Mouse (Mus musculus) B cell, adult 67 days (primary cell): ENCODE data around the gene Slc5a4a. TPM values are rescaled to one million over a fixed set of nuclear protein-coding genes. Genes with fewer than 3 reads are reported as not detected.

Source experiments
- total RNA-seq, 2 experiments: library from RNA; stranded (reverse); gene quantifications; 4 replicates each; pipeline ENCODE4 v1.2.4; 2023

Slc5a4a gene
- total RNA-seq = not detected

DNA sequence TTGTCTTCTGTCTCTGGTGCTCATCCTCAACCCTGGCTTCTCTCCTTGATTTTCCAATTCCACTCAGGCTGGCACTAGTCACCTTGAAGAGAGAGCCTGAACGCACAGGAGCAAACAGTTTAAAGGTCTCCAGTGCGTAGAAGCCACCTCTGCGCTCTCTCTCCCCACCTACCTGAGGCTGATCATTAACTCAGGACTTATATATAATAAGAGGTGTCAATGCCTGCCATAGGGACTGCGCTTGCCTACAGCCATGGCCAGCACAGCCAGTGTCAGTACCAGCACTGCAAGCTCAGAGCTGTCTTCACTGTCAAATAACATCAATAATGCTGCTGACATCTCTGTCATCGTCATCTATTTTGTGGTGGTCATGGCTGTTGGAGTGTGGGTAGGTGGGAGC lies at the start of gene Slc5a4a:
Slc5a4a (plus strand) TSS at position 174 of the 400 bp plus-strand sequence.

DNA sequence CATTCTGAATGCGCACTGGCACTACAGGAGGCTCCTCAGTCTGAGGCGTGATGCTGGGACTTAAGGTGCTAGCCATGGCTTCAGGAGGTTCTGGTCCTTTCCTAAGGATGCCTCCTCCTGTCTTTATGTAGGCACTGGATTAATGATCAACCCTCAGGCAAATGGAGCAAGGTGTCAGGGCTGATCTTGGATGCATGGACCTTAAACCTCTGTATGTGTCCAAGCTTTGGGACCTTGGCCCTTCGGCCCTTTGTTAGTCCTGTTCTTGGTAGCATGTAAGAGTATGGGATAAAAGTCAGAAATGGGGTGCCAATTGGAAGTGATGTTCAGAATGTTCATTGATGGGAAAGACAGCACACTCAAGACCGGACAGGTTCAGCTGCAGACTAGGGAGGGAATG lies 36.4 kb upstream of the Slc5a4a start, which contains the start of gene Slc5a4b:
Slc5a4b (minus strand) TSS at position 101 of the 400 bp plus-strand sequence.

DNA sequence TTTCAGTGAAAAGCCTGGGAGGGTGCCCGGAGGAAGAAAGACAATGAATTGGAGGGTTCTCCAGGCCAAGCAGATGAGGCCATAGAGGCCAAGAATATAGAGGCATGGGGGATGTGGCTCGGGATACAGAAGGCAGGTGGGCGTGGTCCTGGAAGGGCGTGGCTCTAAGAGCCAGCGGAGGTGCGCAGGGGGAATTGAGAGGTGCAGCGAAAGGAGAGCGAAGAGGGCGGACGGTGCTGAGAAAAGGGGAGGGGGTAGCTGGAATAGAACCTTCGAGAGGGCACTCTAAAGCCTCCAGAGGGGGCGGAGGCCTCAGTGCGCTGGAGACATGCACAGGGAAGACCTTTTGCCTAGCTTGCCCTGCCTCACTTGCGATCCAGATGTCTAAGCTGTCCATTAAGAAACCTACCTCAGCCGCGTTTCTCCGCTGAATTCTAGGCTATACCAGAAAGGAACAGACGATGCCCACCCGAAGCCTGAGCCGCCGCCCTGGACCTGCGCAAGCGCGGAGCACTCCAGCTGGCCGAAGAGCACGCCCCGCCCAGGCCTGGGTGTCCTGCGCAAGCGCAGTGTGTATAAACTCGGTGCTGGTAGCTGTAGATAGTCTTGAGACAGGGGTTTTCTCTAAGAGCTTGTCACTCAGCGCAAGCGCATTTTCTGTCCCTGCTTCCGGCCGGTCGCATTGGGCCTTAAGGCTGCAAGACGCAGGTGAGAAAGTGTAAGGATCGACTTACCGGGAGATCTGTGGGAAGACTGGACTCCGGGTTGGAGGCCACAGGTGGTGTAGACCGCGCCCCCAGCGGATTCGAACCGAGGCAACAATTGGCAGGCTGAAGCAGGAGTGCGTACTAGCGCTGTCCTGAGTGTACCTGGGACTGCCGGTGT lies 90.3 kb downstream of the Slc5a4a start, which contains the start of gene Prmt2:
Prmt2 (minus strand) TSS at position 525 of the 885 bp plus-strand sequence.

Other genes with a start within 250 kb of the Slc5a4a start
- gene Smarcb1, start 225.8 kb upstream of the Slc5a4a start, total RNA-seq = 10 to 100 TPM; 80.2 to 89.9 TPM
- gene Chchd10, start 214.3 kb upstream of the Slc5a4a start, total RNA-seq = 100 to 1,000 TPM; 151 to 169 TPM
- 1 to 10 TPM; 4.2 to 6.4 TPM for gene Mmp11, start 211.0 kb upstream of the Slc5a4a start, total RNA-seq
- not detected for gene Gm867, start 206.8 kb upstream of the Slc5a4a start, total RNA-seq
- gene Vpreb3, start 204.4 kb upstream of the Slc5a4a start, total RNA-seq = 100 to 1,000 TPM; 118 to 155 TPM
- 1 to 10 TPM in 1 of 2 experiments, under 1 TPM in 1; 0.73 to 1.3 TPM for gene Gm5134, start 192.9 kb upstream of the Slc5a4a start, total RNA-seq
- 10 to 100 TPM; 18.5 to 20.8 TPM for gene Zfp280b, start 114.8 kb upstream of the Slc5a4a start, total RNA-seq
- under 1 TPM in 1 of 2 experiments, not detected in 1; 0.17 TPM for gene Slc5a4b, start 36.5 kb upstream of the Slc5a4a start, total RNA-seq
- gene Prmt2, start 90.4 kb downstream of the Slc5a4a start, total RNA-seq = 10 to 100 TPM; 11.1 to 13.6 TPM
- not detected for gene S100b, start 106.4 kb downstream of the Slc5a4a start, total RNA-seq
- gene Dip2a, start 197.8 kb downstream of the Slc5a4a start, total RNA-seq = 1 to 10 TPM; 7.3 to 9.0 TPM